Mouse (Mus musculus) frontal cortex, postnatal 25 days (tissue): ENCODE measurements around the gene Traf7.

ENCODE experiments used
- DNase-seq, 2 experiments: peaks; one replicate each; pipeline ENCODE4 v3.0.0; 2022; ENCODE audit warnings: low spot score in 2 of 2

Traf7 gene

DNA sequence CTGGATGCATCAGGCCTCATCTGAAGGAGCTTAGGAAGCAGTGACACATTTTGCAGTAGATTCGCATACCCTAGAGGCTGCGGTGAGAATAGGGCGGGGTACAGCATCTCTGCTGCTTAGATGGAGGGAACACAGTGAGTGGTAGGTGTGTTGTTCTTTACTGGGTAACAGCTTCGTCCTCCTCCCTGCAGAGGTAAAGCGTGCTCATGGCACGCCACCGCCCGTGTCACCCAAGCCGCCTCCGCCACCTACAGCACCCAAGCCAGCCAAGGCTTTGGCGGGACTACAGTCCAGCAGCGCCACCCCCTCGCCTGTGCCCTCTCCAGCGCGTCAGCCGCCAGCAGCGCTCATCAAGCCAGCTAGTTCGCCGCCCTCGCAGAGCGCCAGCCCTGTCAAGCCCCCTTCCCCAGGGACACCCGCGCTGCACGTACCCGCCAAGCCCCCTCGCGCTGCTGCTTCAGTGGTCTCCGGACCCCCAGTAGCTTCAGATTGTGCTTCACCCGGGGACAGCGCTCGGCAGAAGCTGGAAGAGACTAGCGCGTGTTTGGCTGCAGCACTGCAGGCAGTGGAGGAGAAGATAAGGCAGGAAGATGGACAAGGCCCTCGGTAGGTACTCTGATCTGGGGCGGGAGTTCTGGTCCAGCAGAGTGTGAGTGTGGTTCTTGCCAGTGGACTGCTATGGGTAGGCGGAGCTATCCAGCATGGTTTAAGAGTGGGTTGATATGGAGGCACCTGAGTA is 21.2 kb downstream of the Traf7 start:
- DNase-seq, result peak in 1 of 2 experiments; percentile 32

- no peak for DNase-seq
Observed at GRCm38 (mm10) chr17:24505286-24505955, 22.3 kb downstream of the Traf7 start.

GRCm38 (mm10) chr17:24504085-24504484 is 23.7 kb downstream of the Traf7 start:
- DNase-seq, result no peak

DNA sequence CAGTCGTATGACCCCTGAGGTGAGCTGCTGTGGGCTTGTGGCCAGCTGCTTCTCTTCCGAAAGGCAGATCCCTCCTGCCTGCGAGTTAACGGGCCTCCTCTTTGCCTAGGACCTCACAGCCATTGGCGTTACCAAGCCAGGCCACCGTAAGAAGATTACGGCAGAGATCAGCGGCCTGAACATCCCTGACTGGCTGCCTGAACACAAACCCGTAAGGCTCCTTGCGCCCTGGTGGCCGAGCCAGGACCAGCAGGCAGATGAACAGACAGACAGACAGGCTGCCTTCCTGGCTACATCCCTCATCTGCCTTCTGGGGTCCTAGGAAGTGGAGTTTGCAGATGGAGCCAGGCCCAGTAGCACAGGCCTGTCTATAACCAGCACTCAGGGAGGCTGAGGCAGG is 25.5 kb downstream of the Traf7 start:
- no peak for DNase-seq

GRCm38 (mm10) chr17:24496026-24496425 is 31.7 kb downstream of the Traf7 start:
- no peak for DNase-seq

GRCm38 (mm10) chr17:24495443-24495842 is 32.3 kb downstream of the Traf7 start:
- no peak for DNase-seq

DNA sequence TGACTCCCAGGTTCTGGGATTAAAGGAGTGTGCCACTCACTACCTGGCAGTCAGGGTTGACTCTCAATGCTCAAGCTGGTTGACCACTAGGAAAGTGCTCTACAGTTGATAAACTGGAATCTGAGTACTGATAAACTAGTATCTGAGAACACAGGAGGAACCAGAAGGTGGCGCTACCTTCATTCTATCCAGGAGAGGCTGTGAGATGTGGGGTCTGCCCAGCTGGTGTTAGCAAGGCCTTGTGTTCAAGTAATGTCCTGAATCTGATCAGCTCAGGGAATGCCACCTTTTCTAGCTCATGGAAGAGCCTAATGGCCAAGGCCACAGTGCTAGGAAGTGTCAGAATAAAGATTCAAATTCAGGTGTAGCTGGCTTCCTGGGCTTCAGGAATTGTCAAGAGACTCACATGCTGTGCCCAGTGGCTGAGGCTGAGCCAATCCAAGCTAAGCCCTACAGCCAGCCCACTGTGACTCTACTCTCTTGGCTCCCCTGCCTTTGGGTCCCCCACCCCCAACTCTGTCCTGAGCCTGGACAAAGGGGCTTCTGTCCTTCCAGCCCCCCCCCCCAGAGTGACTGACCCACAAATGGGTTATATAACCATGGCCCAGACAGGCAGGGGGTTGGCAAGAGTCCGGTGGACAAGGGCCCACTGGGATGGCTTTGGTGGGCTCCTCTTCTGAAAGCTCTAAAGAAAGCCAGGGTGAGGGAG is 33.0 kb downstream of the Traf7 start:
- no peak for DNase-seq

GRCm38 (mm10) chr17:24490399-24490798 is 37.3 kb downstream of the Traf7 start:
- no peak for DNase-seq

- DNase-seq, result no peak
Observed at GRCm38 (mm10) chr17:24489265-24490030, 38.3 kb downstream of the Traf7 start.

DNA sequence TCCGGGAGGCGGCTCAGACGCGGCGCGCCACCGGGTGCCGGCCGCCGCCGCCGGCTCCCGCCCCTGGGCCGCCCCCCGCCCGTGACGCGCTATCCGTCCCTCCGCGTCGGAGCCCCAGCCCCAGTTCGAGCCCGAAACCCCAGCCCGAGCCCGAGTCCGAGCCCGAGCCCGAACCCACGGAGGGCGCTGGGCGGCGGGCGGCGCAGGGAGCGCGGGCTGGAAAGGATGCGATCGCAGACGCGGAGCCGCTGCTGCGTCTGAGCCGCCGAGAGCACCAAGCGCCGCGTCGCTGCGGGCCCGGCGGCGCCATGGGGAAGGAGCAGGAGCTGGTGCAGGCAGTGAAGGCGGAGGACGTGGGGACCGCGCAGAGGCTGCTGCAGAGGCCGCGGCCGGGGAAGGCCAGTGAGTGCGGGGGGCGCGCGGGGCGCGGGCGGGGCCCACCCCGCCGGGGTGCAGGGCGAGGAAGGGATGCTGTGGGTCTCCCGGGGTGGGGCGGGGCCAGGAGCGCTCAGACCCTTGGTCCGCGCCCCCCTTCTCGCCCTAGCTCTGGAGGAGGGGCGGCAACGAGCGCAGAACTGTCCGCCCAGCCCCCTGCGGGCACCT is 39.0 kb downstream of the Traf7 start:
- DNase-seq, result no peak

DNA sequence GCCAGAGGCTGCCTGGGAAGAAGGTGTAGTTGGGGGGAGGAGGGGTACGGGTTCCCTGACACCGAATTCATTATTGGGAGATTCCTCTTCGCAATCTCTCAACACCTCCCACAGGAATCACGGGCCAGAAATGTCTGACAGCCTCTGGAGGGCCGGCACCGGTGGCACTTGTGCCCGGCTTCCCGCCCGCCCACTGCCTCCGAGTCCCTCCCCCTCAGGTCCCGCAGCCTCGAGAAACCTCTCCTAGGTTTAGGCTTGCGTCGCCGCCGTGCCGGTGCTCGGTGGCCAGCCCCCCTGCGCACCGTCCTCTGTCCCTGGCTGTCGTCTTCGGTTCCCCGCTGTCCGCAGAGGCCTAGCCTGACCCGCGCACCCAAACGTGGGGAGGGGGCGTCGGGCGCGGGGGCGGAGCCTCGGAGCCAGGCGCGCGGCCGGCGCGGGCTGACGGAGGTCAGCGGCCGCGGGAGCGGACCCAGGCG is 39.5 kb downstream of the Traf7 start, which contains the start of gene Caskin1:
TSS of gene Caskin1 (plus strand) at position 416 of the 476 bp plus-strand sequence.
- DNase-seq, result no peak

DNA sequence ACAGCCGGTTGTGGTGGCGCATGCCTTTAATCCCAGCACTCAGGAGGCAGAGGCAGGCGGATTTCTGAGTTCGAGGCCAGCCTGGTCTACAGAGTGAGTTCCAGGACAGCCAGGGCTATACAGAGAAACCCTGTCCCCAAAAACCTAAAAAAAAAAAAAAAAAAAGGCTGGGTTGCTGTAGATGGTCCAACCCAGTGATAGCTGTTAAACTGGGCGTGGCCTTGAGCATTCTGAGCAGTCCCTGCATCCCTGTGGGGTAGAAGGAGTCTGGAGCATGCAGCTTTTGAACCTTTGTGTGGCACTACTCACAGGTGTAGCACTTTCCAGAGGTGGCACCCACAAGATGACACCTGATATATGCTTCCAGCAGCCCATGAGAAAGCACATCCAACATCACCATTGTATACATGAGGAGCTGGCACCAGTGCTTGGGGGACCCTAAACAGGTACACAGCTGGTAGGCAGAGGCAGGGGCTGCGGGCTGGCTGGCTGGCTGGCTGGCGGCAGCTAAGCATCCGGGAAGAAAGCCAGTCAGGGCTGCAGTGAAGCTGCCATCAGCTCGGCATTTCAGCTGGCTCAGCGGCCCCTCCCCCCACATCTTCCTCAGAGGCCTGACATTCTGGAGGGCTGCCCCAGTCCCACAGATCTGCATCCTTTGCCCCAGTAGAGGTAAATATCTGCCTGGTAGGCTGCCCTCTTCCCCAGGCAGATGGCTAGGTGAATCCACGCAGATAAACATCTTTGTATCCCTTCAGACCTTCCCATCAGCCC is 42.5 kb downstream of the Traf7 start:
- no peak for DNase-seq

GRCm38 (mm10) chr17:24483495-24483894 is 44.2 kb downstream of the Traf7 start:
- DNase-seq, result no peak

GRCm38 (mm10) chr17:24481027-24481815 is 46.5 kb downstream of the Traf7 start:
- no peak for DNase-seq

GRCm38 (mm10) chr17:24480201-24480826 is 47.4 kb downstream of the Traf7 start:
- DNase-seq, result no peak

- DNase-seq, result no peak
Observed at GRCm38 (mm10) chr17:24479431-24479830, 48.3 kb downstream of the Traf7 start.

GRCm38 (mm10) chr17:24478663-24479380 is 48.9 kb downstream of the Traf7 start, which contains the start of gene Mlst8:
TSS of gene Mlst8 (minus strand) at chr17:24479078.
- peak; percentile 97 for DNase-seq

DNA sequence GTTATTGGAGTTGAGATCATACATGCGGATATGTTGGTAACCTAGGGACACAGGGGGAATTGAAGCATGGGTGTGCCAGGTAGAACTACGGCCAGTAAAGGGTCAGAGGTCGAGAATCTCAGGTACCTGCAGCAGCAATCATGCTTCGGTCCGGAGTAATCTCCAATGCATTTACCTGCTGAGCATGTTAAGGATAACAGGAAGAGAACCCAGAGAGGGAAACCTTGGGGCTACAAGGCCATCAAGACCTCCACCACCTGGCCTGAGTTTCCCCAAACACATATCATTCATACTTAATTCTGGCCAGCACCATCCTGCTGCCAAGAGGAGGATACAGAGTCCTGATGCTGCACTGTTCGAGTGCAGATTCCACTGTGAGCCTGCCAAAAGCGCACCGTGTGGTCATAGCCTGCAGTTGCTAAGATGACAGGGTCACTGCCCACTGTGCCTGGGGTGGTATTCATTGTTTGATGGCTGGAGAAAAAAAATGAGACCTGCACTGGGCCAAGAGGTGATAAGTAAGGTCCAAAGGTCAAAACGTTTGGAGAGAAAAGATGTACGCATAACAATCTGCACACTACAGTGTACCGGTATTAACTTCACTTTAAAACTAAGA is 49.6 kb downstream of the Traf7 start:
- no peak for DNase-seq
